Mouse (Mus musculus) ES-E14 (cell line): ENCODE measurements around the gene Slc7a1.

Source experiments
- CHD2 ChIP-seq: IDR thresholded peaks from 2 replicates; pipeline ENCODE4 v1.6.1; 2014; ENCODE audit warnings: mild to moderate bottlenecking, low read depth, low read length, inconsistent platforms
- HCFC1 ChIP-seq: IDR thresholded peaks from 2 replicates; pipeline ENCODE4 v1.6.1; 2012; ENCODE audit warnings: low read length, inconsistent platforms, borderline replicate concordance; ENCODE audit not compliant: insufficient read depth
- MAFK ChIP-seq: IDR thresholded peaks from 2 replicates; pipeline ENCODE4 v1.6.1; 2014; ENCODE audit warnings: mild to moderate bottlenecking, low read depth, low read length, inconsistent platforms; ENCODE audit not compliant: insufficient read depth
- ZC3H11A ChIP-seq: IDR thresholded peaks from 2 replicates; pipeline ENCODE4 v1.6.1; 2012; ENCODE audit warnings: low read depth, mild to moderate bottlenecking, inconsistent platforms, low read length, borderline replicate concordance
- ZNF384 ChIP-seq: IDR thresholded peaks from 2 replicates; pipeline ENCODE4 v1.6.1; 2012; ENCODE audit warnings: low read depth, low read length, inconsistent platforms

GRCm38 (mm10) chr5:148348153-148348552 is 51.6 kb downstream of the Slc7a1 start:
- no peak for TF ChIP-seq ZNF384
- TF ChIP-seq CHD2: no peak
- no peak for TF ChIP-seq MAFK
- TF ChIP-seq HCFC1: no peak
- no peak for TF ChIP-seq ZC3H11A
